Mouse (Mus musculus): ENCODE results near the gene Ms4a3. TPM values are rescaled to one million over a fixed set of nuclear protein-coding genes. Genes with fewer than 3 reads are reported as not detected.

Ms4a3 gene
- polyA plus RNA-seq (2015; fragmentation: Nextera tagmentation; extraction: Ambion mirVana): 0.12 and 0.31 TPM in 2 replicates

GRCm38 (mm10) chr19:11640732-11641131 lies at the start of gene Ms4a3:
TSS of gene Ms4a3 (minus strand) at chr19:11640851.
- Histone ChIP-seq H3K4me2 (no peak within 1 kb of the TSS), H3K27ac (replicated peaks) (no peak within 1 kb of the TSS), H3K27me3 (replicated peaks) (no peaks in the 10 kb centered on the region), H3K4me3 (no peak within 1 kb of the TSS), H3K36me3 (no peaks in the 10 kb centered on the region), H3K9ac (no peak within 1 kb of the TSS), H3K4me1 (no peaks in the 10 kb centered on the region), H3K9me3 (no peaks in the 10 kb centered on the region)
- 72% methylated on average over 1 of the region's 1 CpGs for WGBS
- no peak for ATAC-seq (ENCODE audit: extremely low read depth, insufficient number of reproducible peaks, low FRiP score, low TSS enrichment)

- H3K4me2 ChIP-seq: no peak overlapping the region
- no peaks in the 10 kb centered on the region for H3K9me3 ChIP-seq
- no peaks in the 10 kb centered on the region for H3K4me1 ChIP-seq
- H3K4me3 ChIP-seq: no peak overlapping the region
- no peaks in the 10 kb centered on the region for H3K27me3 ChIP-seq (replicated peaks)
- H3K27ac ChIP-seq (replicated peaks): no peak overlapping the region
- no peak for ATAC-seq (ENCODE audit: extremely low read depth, insufficient number of reproducible peaks, low FRiP score, low TSS enrichment)
- H3K9ac ChIP-seq: no peak overlapping the region
- no peaks in the 10 kb centered on the region for H3K36me3 ChIP-seq
These were observed 20.9 kb upstream of the Ms4a3 start for GRCm38 (mm10) chr19:11661562-11661961.

- no peak within 1 kb of the TSS for H3K27ac ChIP-seq (replicated peaks)
- H3K36me3 ChIP-seq: no peaks in the 10 kb centered on the region
- ATAC-seq (ENCODE audit: extremely low read depth, insufficient number of reproducible peaks, low FRiP score, low TSS enrichment): no peak
- whole genome bisulfite sequencing: 72% methylated on average over 5 of the region's 5 CpGs
- no peaks in the 10 kb centered on the region for H3K27me3 ChIP-seq (replicated peaks)
- no peaks in the 10 kb centered on the region for H3K4me1 ChIP-seq
- no peak within 1 kb of the TSS for H3K4me3 ChIP-seq
- H3K4me2 ChIP-seq: no peak within 1 kb of the TSS
- no peak within 1 kb of the TSS for H3K9ac ChIP-seq
- H3K9me3 ChIP-seq: no peaks in the 10 kb centered on the region
These were observed 19.8 kb upstream of the Ms4a3 start, which contains the start of gene Oosp2 for GRCm38 (mm10) chr19:11660459-11660858. TSS of gene Oosp2 (minus strand) at chr19:11660559.

GRCm38 (mm10) chr19:11659142-11659541 lies 18.5 kb upstream of the Ms4a3 start:
- no peak overlapping the region for H3K4me3 ChIP-seq

GRCm38 (mm10) chr19:11649564-11649963 lies 8.9 kb upstream of the Ms4a3 start:
- Histone ChIP-seq H3K9me3 (no peaks in the 10 kb centered on the region), H3K4me3 (no peak overlapping the region), H3K36me3 (no peaks in the 10 kb centered on the region), H3K9ac (no peak overlapping the region), H3K27me3 (replicated peaks) (no peaks in the 10 kb centered on the region), H3K4me1 (no peaks in the 10 kb centered on the region), H3K27ac (replicated peaks) (no peak overlapping the region), H3K4me2 (no peak overlapping the region)
- WGBS: 71% methylated on average over 4 of the region's 4 CpGs
- no peak for ATAC-seq (ENCODE audit: extremely low read depth, insufficient number of reproducible peaks, low FRiP score, low TSS enrichment)

More at GRCm38 (mm10) chr19:11659142-11659541, 18.5 kb upstream of the Ms4a3 start:
- WGBS: 53% methylated on average over 2 of the region's 2 CpGs
- no peak for ATAC-seq (ENCODE audit: extremely low read depth, insufficient number of reproducible peaks, low FRiP score, low TSS enrichment)
- Histone ChIP-seq H3K4me2 (no peak overlapping the region), H3K9me3 (no peaks in the 10 kb centered on the region), H3K27ac (replicated peaks) (no peak overlapping the region), H3K36me3 (no peaks in the 10 kb centered on the region), H3K4me1 (no peaks in the 10 kb centered on the region), H3K27me3 (replicated peaks) (no peaks in the 10 kb centered on the region), H3K9ac (no peak overlapping the region)

- Histone ChIP-seq H3K36me3 (no peaks in the 10 kb centered on the region), H3K4me2 (no peak overlapping the region), H3K9ac (no peak overlapping the region), H3K27me3 (replicated peaks) (no peaks in the 10 kb centered on the region), H3K4me1 (no peaks in the 10 kb centered on the region), H3K9me3 (no peaks in the 10 kb centered on the region), H3K4me3 (no peak overlapping the region), H3K27ac (replicated peaks) (no peak overlapping the region)
- 63% methylated on average over 3 of the region's 3 CpGs for WGBS
- ATAC-seq (ENCODE audit: extremely low read depth, insufficient number of reproducible peaks, low FRiP score, low TSS enrichment): no peak
These were observed 5.5 kb upstream of the Ms4a3 start for GRCm38 (mm10) chr19:11646166-11646565.

- no peak overlapping the region for H3K4me3 ChIP-seq
- H3K27ac ChIP-seq (replicated peaks): no peak overlapping the region
- H3K4me2 ChIP-seq: no peak overlapping the region
- no peak for ATAC-seq (ENCODE audit: extremely low read depth, insufficient number of reproducible peaks, low FRiP score, low TSS enrichment)
- 59% methylated on average over 4 of the region's 4 CpGs for WGBS
- no peaks in the 10 kb centered on the region for H3K9me3 ChIP-seq
- H3K9ac ChIP-seq: no peak overlapping the region
- no peaks in the 10 kb centered on the region for H3K36me3 ChIP-seq
- no peaks in the 10 kb centered on the region for H3K27me3 ChIP-seq (replicated peaks)
- H3K4me1 ChIP-seq: no peaks in the 10 kb centered on the region
These were observed 1.6 kb downstream of the Ms4a3 start for GRCm38 (mm10) chr19:11639038-11639437.

GRCm38 (mm10) chr19:11635572-11635971 lies 5.1 kb downstream of the Ms4a3 start:
- H3K4me3 ChIP-seq: no peak overlapping the region
- ATAC-seq (ENCODE audit: extremely low read depth, insufficient number of reproducible peaks, low FRiP score, low TSS enrichment): no peak
- H3K9me3 ChIP-seq: no peaks in the 10 kb centered on the region
- 43% methylated on average over 5 of the region's 5 CpGs for WGBS
- no peaks in the 10 kb centered on the region for H3K27me3 ChIP-seq (replicated peaks)
- H3K4me1 ChIP-seq: no peaks in the 10 kb centered on the region
- H3K9ac ChIP-seq: no peak overlapping the region
- H3K36me3 ChIP-seq: no peaks in the 10 kb centered on the region
- no peak overlapping the region for H3K27ac ChIP-seq (replicated peaks)
- H3K4me2 ChIP-seq: no peak overlapping the region

GRCm38 (mm10) chr19:11634330-11634729 lies 6.3 kb downstream of the Ms4a3 start:
- Histone ChIP-seq H3K4me3 (no peak overlapping the region), H3K36me3 (no peaks in the 10 kb centered on the region), H3K4me1 (no peaks in the 10 kb centered on the region), H3K4me2 (no peak overlapping the region), H3K9me3 (no peaks in the 10 kb centered on the region), H3K9ac (no peak overlapping the region), H3K27ac (replicated peaks) (no peak overlapping the region), H3K27me3 (replicated peaks) (no peaks in the 10 kb centered on the region)
- no peak for ATAC-seq (ENCODE audit: extremely low read depth, insufficient number of reproducible peaks, low FRiP score, low TSS enrichment)
- 54% methylated on average over 2 of the region's 2 CpGs for WGBS

- WGBS: 66% methylated on average over 1 of the region's 1 CpGs
- no peak for ATAC-seq (ENCODE audit: extremely low read depth, insufficient number of reproducible peaks, low FRiP score, low TSS enrichment)
- H3K4me1 ChIP-seq: no peaks in the 10 kb centered on the region
- no peaks in the 10 kb centered on the region for H3K36me3 ChIP-seq
- H3K4me3 ChIP-seq: no peak overlapping the region
- H3K9ac ChIP-seq: no peak overlapping the region
- no peak overlapping the region for H3K4me2 ChIP-seq
- H3K9me3 ChIP-seq: no peaks in the 10 kb centered on the region
- no peak overlapping the region for H3K27ac ChIP-seq (replicated peaks)
- no peaks in the 10 kb centered on the region for H3K27me3 ChIP-seq (replicated peaks)
These were observed 6.9 kb downstream of the Ms4a3 start for GRCm38 (mm10) chr19:11633732-11634131.

GRCm38 (mm10) chr19:11625231-11625630 lies 15.4 kb downstream of the Ms4a3 start:
- H3K4me3 ChIP-seq: no peak overlapping the region
- H3K36me3 ChIP-seq: no peaks in the 10 kb centered on the region
- no peak overlapping the region for H3K9ac ChIP-seq
- no peak for ATAC-seq (ENCODE audit: extremely low read depth, insufficient number of reproducible peaks, low FRiP score, low TSS enrichment)
- 66% methylated on average over 5 of the region's 5 CpGs for WGBS
- H3K9me3 ChIP-seq: no peaks in the 10 kb centered on the region
- no peaks in the 10 kb centered on the region for H3K4me1 ChIP-seq
- no peaks in the 10 kb centered on the region for H3K27me3 ChIP-seq (replicated peaks)
- H3K27ac ChIP-seq (replicated peaks): no peak overlapping the region
- no peak overlapping the region for H3K4me2 ChIP-seq

GRCm38 (mm10) chr19:11624800-11625199 lies 15.9 kb downstream of the Ms4a3 start:
- ATAC-seq (ENCODE audit: extremely low read depth, insufficient number of reproducible peaks, low FRiP score, low TSS enrichment): no peak
- no peak overlapping the region for H3K9ac ChIP-seq
- no peak overlapping the region for H3K4me3 ChIP-seq
- no peaks in the 10 kb centered on the region for H3K9me3 ChIP-seq
- H3K27me3 ChIP-seq (replicated peaks): no peaks in the 10 kb centered on the region
- no peak overlapping the region for H3K4me2 ChIP-seq
- no peaks in the 10 kb centered on the region for H3K36me3 ChIP-seq
- H3K4me1 ChIP-seq: no peaks in the 10 kb centered on the region
- no peak overlapping the region for H3K27ac ChIP-seq (replicated peaks)

All from heart, embryonic 13.5 days (tissue).